Mouse (Mus musculus) cortical plate, adult 2 months (tissue): ENCODE measurements around the gene Rasgef1a.

Source experiments
- CTCF ChIP-seq: fragments of 200-500 bp; IDR thresholded peaks from 2 replicates; pipeline ENCODE4 v1.5.1; 2011; ENCODE audit warnings: mild to moderate bottlenecking, control low read depth, low read length; ENCODE audit not compliant: insufficient read depth; ENCODE audit errors: extremely low read depth
- POLR2A ChIP-seq: fragments of 200-500 bp; IDR thresholded peaks from 2 replicates; pipeline ENCODE4 v1.6.1; 2011; ENCODE audit warnings: mild to moderate bottlenecking, low read length, control low read depth; ENCODE audit not compliant: insufficient read depth; ENCODE audit errors: extremely low read depth

GRCm38 (mm10) chr6:118071416-118071815, 60.2 kb downstream of the Rasgef1a start:
- TF ChIP-seq POLR2A: no peak
- TF ChIP-seq CTCF: no peak
